Mouse (Mus musculus): ENCODE data around the gene Rnf103. TPM values are rescaled to one million over a fixed set of nuclear protein-coding genes. Genes with fewer than 3 reads are reported as not detected.

Gene Rnf103
- polyA plus RNA-seq, 1 experiment from 2014 or later = 9.0 TPM

- Histone ChIP-seq H3K36me3 (replicated peaks) (peaks cover 13% of the 10 kb centered on the region), H3K27ac (no peak overlapping the region), H3K9me3 (no peaks in the 10 kb centered on the region), H3K27me3 (ENCODE audit: poor library complexity, severe bottlenecking) (no peaks in the 10 kb centered on the region), H3K4me3 (no peak overlapping the region), H3K4me1 (no peaks in the 10 kb centered on the region)
- WGBS = 91% methylated on average over 2 of the region's 2 CpGs
- DNase-seq (ENCODE audit: extremely low spot score, low spot score) = no peak
These were observed 63.1 kb downstream of the Rnf103 start for GRCm38 (mm10) chr6:71556826-71557225.

Other genes with a start within 250 kb of the Rnf103 start
- 30.1 and 31.9 TPM in 2 replicates for gene Krcc1, start 222.2 kb upstream of the Rnf103 start, polyA plus RNA-seq (2016; fragmentation: Nextera tagmentation; extraction: Ambion mirVana)
- 0.09 and 0.15 TPM in 2 replicates for gene Smyd1, start 171.7 kb upstream of the Rnf103 start, polyA plus RNA-seq (2016; fragmentation: Nextera tagmentation; extraction: Ambion mirVana)
- 0.09 TPM in 1 of 2 replicates, not detected in the other for gene Cd8b1, start 171.1 kb upstream of the Rnf103 start, polyA plus RNA-seq (2016; fragmentation: Nextera tagmentation; extraction: Ambion mirVana)
- not detected in 2 replicates for gene Cd8a, start 120.5 kb upstream of the Rnf103 start, polyA plus RNA-seq (2016; fragmentation: Nextera tagmentation; extraction: Ambion mirVana)
- gene Rmnd5a, start 53.3 kb upstream of the Rnf103 start, polyA plus RNA-seq (2016; fragmentation: Nextera tagmentation; extraction: Ambion mirVana) = 8.4 and 9.1 TPM in 2 replicates
- 45.8 and 46.6 TPM in 2 replicates for gene Chmp3, start 49.9 kb downstream of the Rnf103 start, polyA plus RNA-seq (2016; fragmentation: Nextera tagmentation; extraction: Ambion mirVana)
- gene Kdm3a, start 139.1 kb downstream of the Rnf103 start, polyA plus RNA-seq (2016; fragmentation: Nextera tagmentation; extraction: Ambion mirVana) = 76.6 and 79.5 TPM in 2 replicates
- 21.4 and 21.9 TPM in 2 replicates for gene Reep1, start 213.7 kb downstream of the Rnf103 start, polyA plus RNA-seq (2016; fragmentation: Nextera tagmentation; extraction: Ambion mirVana)